Mouse (Mus musculus) lung, postnatal 36 days (tissue): ENCODE data around the gene Golt1a.
A peak's percentile ranks its signal among the peaks of the same experiment; 100 is the strongest.

Experiments
- DNase-seq: peaks from one replicate; pipeline ENCODE4 v3.0.0; 2022; ENCODE audit warnings: mixed read lengths

The Golt1a gene

GRCm38 (mm10) chr1:133307318-133307717 is 2.3 kb upstream of the Golt1a start:
- peak; percentile 39 for DNase-seq

GRCm38 (mm10) chr1:133311240-133311639 is 1.6 kb downstream of the Golt1a start:
- no peak for DNase-seq

GRCm38 (mm10) chr1:133311946-133312345 is 2.3 kb downstream of the Golt1a start:
- DNase-seq = no peak

- DNase-seq = peak; percentile 78
These were observed 4.8 kb downstream of the Golt1a start for GRCm38 (mm10) chr1:133314364-133314763.

GRCm38 (mm10) chr1:133315775-133316174 is 6.2 kb downstream of the Golt1a start:
- no peak for DNase-seq

- no peak for DNase-seq
These were observed 7.0 kb downstream of the Golt1a start for GRCm38 (mm10) chr1:133316577-133316976.

- peak; percentile 31 for DNase-seq
These were observed 7.5 kb downstream of the Golt1a start for GRCm38 (mm10) chr1:133317149-133317548.

- DNase-seq = peak; percentile 83
These were observed 11.8 kb downstream of the Golt1a start, which contains the start of gene Kiss1 for GRCm38 (mm10) chr1:133321267-133321925. Gene Kiss1, plus strand, starts transcription at chr1:133321875.

GRCm38 (mm10) chr1:133323333-133323732 is 13.7 kb downstream of the Golt1a start:
- no peak for DNase-seq

- DNase-seq = no peak
These were observed 16.4 kb downstream of the Golt1a start for GRCm38 (mm10) chr1:133325951-133326350.

- no peak for DNase-seq
These were observed 17.5 kb downstream of the Golt1a start for GRCm38 (mm10) chr1:133327094-133327493.

- DNase-seq = no peak
These were observed 18.7 kb downstream of the Golt1a start for GRCm38 (mm10) chr1:133328299-133328795.

- DNase-seq = peak; percentile 72
These were observed 19.5 kb downstream of the Golt1a start for GRCm38 (mm10) chr1:133328896-133329637.

GRCm38 (mm10) chr1:133329638-133329964 is 20.0 kb downstream of the Golt1a start:
- no peak for DNase-seq

GRCm38 (mm10) chr1:133331142-133331541 is 21.5 kb downstream of the Golt1a start:
- DNase-seq = no peak

- no peak for DNase-seq
These were observed 23.2 kb downstream of the Golt1a start for GRCm38 (mm10) chr1:133332656-133333430.

GRCm38 (mm10) chr1:133333937-133334336 is 24.3 kb downstream of the Golt1a start:
- no peak for DNase-seq

GRCm38 (mm10) chr1:133340403-133340802 is 30.8 kb downstream of the Golt1a start:
- DNase-seq = peak; percentile 20

- no peak for DNase-seq
These were observed 34.8 kb downstream of the Golt1a start for GRCm38 (mm10) chr1:133344357-133344756.

- DNase-seq = no peak
These were observed 36.9 kb downstream of the Golt1a start for GRCm38 (mm10) chr1:133346531-133346930.

GRCm38 (mm10) chr1:133347226-133347625 is 37.6 kb downstream of the Golt1a start:
- no peak for DNase-seq

- DNase-seq = peak; percentile 47
These were observed 38.3 kb downstream of the Golt1a start for GRCm38 (mm10) chr1:133347693-133348520.
